Mouse (Mus musculus) forebrain, embryonic 12.5 days (tissue): ENCODE measurements around the gene Morn3. TPM values are rescaled to one million over a fixed set of nuclear protein-coding genes. Genes with fewer than 3 reads are reported as not detected.

Source experiments
- ATAC-seq: fragments of 200-750 bp; cut with Nextera tagmentation; 2 replicates; pipeline ENCODE4 v1.8.0; 2017; ENCODE audit warnings: moderate TSS enrichment; ENCODE audit not compliant: low FRiP score
- H3K27ac ChIP-seq: fragments of 300-500 bp; sonication (generic); 2 replicates; pipeline ENCODE4 v1.5.1; 2016; ENCODE audit warnings: mild to moderate bottlenecking
- H3K27me3 ChIP-seq: fragments of 300-500 bp; sonication (generic); 2 replicates; pipeline ENCODE4 v1.6.1; 2016; ENCODE audit warnings: mild to moderate bottlenecking
- H3K36me3 ChIP-seq: fragments of 300-500 bp; sonication (generic); replicated peaks from 2 replicates; pipeline ENCODE4 v1.6.1; 2016; ENCODE audit warnings: mild to moderate bottlenecking
- H3K4me1 ChIP-seq: fragments of 300-500 bp; sonication (generic); 2 replicates; pipeline ENCODE4 v1.6.1; 2016
- H3K4me2 ChIP-seq: fragments of 300-500 bp; sonication (generic); 2 replicates; pipeline ENCODE4 v1.6.1; 2016; ENCODE audit warnings: mild to moderate bottlenecking, moderate library complexity
- H3K4me3 ChIP-seq: fragments of 300-500 bp; sonication (generic); replicated peaks from 2 replicates; pipeline ENCODE4 v1.5.1; 2016; ENCODE audit warnings: mild to moderate bottlenecking
- H3K9ac ChIP-seq: fragments of 300-500 bp; sonication (generic); 2 replicates; pipeline ENCODE4 v1.6.1; 2016; ENCODE audit warnings: mild to moderate bottlenecking
- H3K9me3 ChIP-seq: fragments of 300-500 bp; sonication (generic); 2 replicates; pipeline ENCODE4 v1.6.1; 2016
- WGBS: fragments of 180-500 bp; shearing (Covaris S2); methylation state at CpG from one replicate; pipeline ENCODE4 v1.1.7; 2016; 5-methylcytosine and 5-hydroxymethylcytosine counted together
- polyA plus RNA-seq: library from polyadenylated mRNA; unstranded; fragments of >200 nt; fragmentation: Nextera tagmentation; extraction: Ambion mirVana; gene quantifications from 2 replicates; pipeline ENCODE4 v1.2.1, GENCODE M21; 2016

Gene Morn3
- 0.50 TPM in 1 of 2 replicates, not detected in the other for polyA plus RNA-seq

- Histone ChIP-seq H3K27me3 (no peaks in the 10 kb centered on the region), H3K9ac (no peak within 1 kb of the TSS), H3K4me2 (no peak within 1 kb of the TSS), H3K4me1 (peaks cover 9% of the 10 kb centered on the region), H3K36me3 (no peaks in the 10 kb centered on the region), H3K4me3 (no peak within 1 kb of the TSS), H3K27ac (no peak within 1 kb of the TSS), H3K9me3 (no peaks in the 10 kb centered on the region)
- ATAC-seq: no peak
- 83% methylated on average over 3 of the region's 3 CpGs for WGBS
Observed at GRCm38 (mm10) chr5:123046916-123047315, at the start of gene Morn3. Gene Morn3 (minus strand): TSS chr5:123047016.

GRCm38 (mm10) chr5:123096299-123096698 lies 49.5 kb upstream of the Morn3 start:
- Histone ChIP-seq H3K36me3 (no peaks in the 10 kb centered on the region; the same call in 1 of the 2 replicates), H3K27ac (no peak overlapping the region), H3K9me3 (no peaks in the 10 kb centered on the region), H3K27me3 (no peaks in the 10 kb centered on the region), H3K9ac (no peak overlapping the region), H3K4me2 (no peak overlapping the region), H3K4me3 (no peak overlapping the region), H3K4me1 (no peaks in the 10 kb centered on the region)
- ATAC-seq: no peak
- 92% methylated on average over 8 of the region's 8 CpGs for WGBS

- H3K27ac ChIP-seq: no peak overlapping the region
- H3K36me3 ChIP-seq: no peaks in the 10 kb centered on the region
- no peak overlapping the region for H3K9ac ChIP-seq
- no peak overlapping the region for H3K4me2 ChIP-seq
- no peaks in the 10 kb centered on the region for H3K9me3 ChIP-seq
- H3K4me1 ChIP-seq: no peaks in the 10 kb centered on the region
- WGBS: 88% methylated on average over 25 of the region's 25 CpGs
- ATAC-seq: no peak
- H3K27me3 ChIP-seq: no peaks in the 10 kb centered on the region
- H3K4me3 ChIP-seq: no peak overlapping the region
Observed at GRCm38 (mm10) chr5:123094238-123094991, 47.6 kb upstream of the Morn3 start.

GRCm38 (mm10) chr5:123093077-123093633 lies 46.3 kb upstream of the Morn3 start:
- no peak for ATAC-seq
- H3K4me3 ChIP-seq: no peak overlapping the region
- 86% methylated on average over 14 of the region's 14 CpGs for WGBS

GRCm38 (mm10) chr5:123090560-123091306 lies 43.9 kb upstream of the Morn3 start:
- 85% methylated on average over 10 of the region's 10 CpGs for WGBS
- no peaks in the 10 kb centered on the region for H3K4me1 ChIP-seq
- no peak overlapping the region for H3K4me3 ChIP-seq
- H3K9me3 ChIP-seq: no peaks in the 10 kb centered on the region
- no peaks in the 10 kb centered on the region for H3K36me3 ChIP-seq
- no peak for ATAC-seq
- H3K27me3 ChIP-seq: no peaks in the 10 kb centered on the region
- no peak overlapping the region for H3K9ac ChIP-seq
- H3K4me2 ChIP-seq: no peak overlapping the region
- no peak overlapping the region for H3K27ac ChIP-seq

More at GRCm38 (mm10) chr5:123093077-123093633, 46.3 kb upstream of the Morn3 start:
- Histone ChIP-seq H3K27me3 (no peaks in the 10 kb centered on the region), H3K9ac (no peak overlapping the region), H3K4me2 (no peak overlapping the region), H3K27ac (no peak overlapping the region), H3K36me3 (no peaks in the 10 kb centered on the region), H3K9me3 (no peaks in the 10 kb centered on the region), H3K4me1 (no peaks in the 10 kb centered on the region)

GRCm38 (mm10) chr5:123088784-123089183 lies 42.0 kb upstream of the Morn3 start:
- Histone ChIP-seq H3K36me3 (no peaks in the 10 kb centered on the region), H3K27me3 (no peaks in the 10 kb centered on the region), H3K27ac (no peak overlapping the region), H3K9me3 (no peaks in the 10 kb centered on the region), H3K9ac (no peak overlapping the region), H3K4me3 (no peak overlapping the region), H3K4me1 (no peaks in the 10 kb centered on the region), H3K4me2 (no peak overlapping the region)
- no peak for ATAC-seq
- WGBS: 95% methylated on average over 4 of the region's 4 CpGs

GRCm38 (mm10) chr5:123086501-123086900 lies 39.7 kb upstream of the Morn3 start:
- H3K4me3 ChIP-seq: no peak overlapping the region
- no peak for ATAC-seq
- H3K9me3 ChIP-seq: no peaks in the 10 kb centered on the region
- no peak overlapping the region for H3K4me2 ChIP-seq
- no peaks in the 10 kb centered on the region for H3K4me1 ChIP-seq
- no peak overlapping the region for H3K9ac ChIP-seq
- no peaks in the 10 kb centered on the region for H3K27me3 ChIP-seq
- no peaks in the 10 kb centered on the region for H3K36me3 ChIP-seq
- H3K27ac ChIP-seq: no peak overlapping the region
- WGBS: 84% methylated on average over 2 of the region's 2 CpGs

GRCm38 (mm10) chr5:123083340-123084050 lies 36.7 kb upstream of the Morn3 start:
- Histone ChIP-seq H3K4me3 (no peak overlapping the region), H3K36me3 (no peaks in the 10 kb centered on the region), H3K27me3 (no peaks in the 10 kb centered on the region), H3K4me2 (no peak overlapping the region), H3K27ac (no peak overlapping the region), H3K9ac (no peak overlapping the region), H3K9me3 (peaks cover 6% of the 10 kb centered on the region; the same call in 1 of the 2 replicates), H3K4me1 (no peaks in the 10 kb centered on the region)
- no peak for ATAC-seq
- 85% methylated on average over 13 of the region's 13 CpGs for WGBS

- no peaks in the 10 kb centered on the region for H3K36me3 ChIP-seq
- no peak overlapping the region for H3K4me2 ChIP-seq
- H3K27me3 ChIP-seq: peaks cover 6% of the 10 kb centered on the region; the same call in 1 of the 2 replicates
- H3K9me3 ChIP-seq: peaks cover 6% of the 10 kb centered on the region; the same call in 1 of the 2 replicates
- 94% methylated on average over 12 of the region's 13 CpGs for WGBS
- no peak for ATAC-seq
- no peak overlapping the region for H3K9ac ChIP-seq
- H3K4me1 ChIP-seq: peaks cover 19% of the 10 kb centered on the region
- no peak overlapping the region for H3K27ac ChIP-seq
- no peak overlapping the region for H3K4me3 ChIP-seq
Observed at GRCm38 (mm10) chr5:123080510-123080909, 33.7 kb upstream of the Morn3 start.

GRCm38 (mm10) chr5:123080041-123080440 lies 33.2 kb upstream of the Morn3 start:
- H3K9me3 ChIP-seq: peaks cover 6% of the 10 kb centered on the region; the same call in 1 of the 2 replicates
- no peak for ATAC-seq
- no peaks in the 10 kb centered on the region for H3K36me3 ChIP-seq
- no peak overlapping the region for H3K9ac ChIP-seq
- WGBS: 90% methylated on average over 8 of the region's 8 CpGs
- H3K27me3 ChIP-seq: peaks cover 10% of the 10 kb centered on the region; the same call in 1 of the 2 replicates
- H3K4me3 ChIP-seq: no peak overlapping the region
- no peak overlapping the region for H3K4me2 ChIP-seq
- H3K4me1 ChIP-seq: peaks cover 22% of the 10 kb centered on the region
- H3K27ac ChIP-seq: no peak overlapping the region

GRCm38 (mm10) chr5:123079568-123079967 lies 32.8 kb upstream of the Morn3 start:
- WGBS: 96% methylated on average over 1 of the region's 1 CpGs
- H3K4me1 ChIP-seq: peaks cover 22% of the 10 kb centered on the region
- no peak for ATAC-seq
- H3K9me3 ChIP-seq: peaks cover 6% of the 10 kb centered on the region; the same call in 1 of the 2 replicates
- peaks cover 11% of the 10 kb centered on the region; the same call in 1 of the 2 replicates for H3K27me3 ChIP-seq
- H3K9ac ChIP-seq: no peak overlapping the region
- no peaks in the 10 kb centered on the region for H3K36me3 ChIP-seq
- H3K4me3 ChIP-seq: no peak overlapping the region
- H3K27ac ChIP-seq: no peak overlapping the region
- no peak overlapping the region for H3K4me2 ChIP-seq
